Mouse (Mus musculus) limb, embryonic 15.5 days (tissue): ENCODE data around the gene Sh3kbp1. TPM values are rescaled to one million over a fixed set of nuclear protein-coding genes. Genes with fewer than 3 reads are reported as not detected.

Source experiments
- ATAC-seq: fragments of 200-750 bp; cut with Nextera tagmentation; 2 replicates; pipeline ENCODE4 v1.8.0; 2017; ENCODE audit warnings: low read depth, moderate TSS enrichment; ENCODE audit not compliant: insufficient number of reproducible peaks, low FRiP score, low TSS enrichment
- H3K27ac ChIP-seq: fragments of 300-500 bp; sonication (generic); 2 replicates; pipeline ENCODE4 v1.5.1; 2015; ENCODE audit warnings: moderate library complexity, mild to moderate bottlenecking, inconsistent platforms
- H3K27me3 ChIP-seq: fragments of 300-500 bp; sonication (generic); 2 replicates; pipeline ENCODE4 v1.6.1; 2015; ENCODE audit warnings: inconsistent platforms
- H3K36me3 ChIP-seq: fragments of 300-500 bp; sonication (generic); 2 replicates; pipeline ENCODE4 v1.6.1; 2015; ENCODE audit warnings: inconsistent platforms
- H3K4me1 ChIP-seq: fragments of 300-500 bp; sonication (generic); 2 replicates; pipeline ENCODE4 v1.6.1; 2015; ENCODE audit warnings: inconsistent platforms
- H3K4me2 ChIP-seq: fragments of 300-500 bp; sonication (generic); 2 replicates; pipeline ENCODE4 v1.6.1; 2015; ENCODE audit warnings: mild to moderate bottlenecking, inconsistent platforms
- H3K4me3 ChIP-seq: fragments of 300-500 bp; sonication (generic); 2 replicates; pipeline ENCODE4 v1.5.1; 2015; ENCODE audit warnings: mild to moderate bottlenecking, inconsistent platforms
- H3K9ac ChIP-seq: fragments of 300-500 bp; sonication (generic); 2 replicates; pipeline ENCODE4 v1.6.1; 2015; ENCODE audit warnings: inconsistent platforms
- H3K9me3 ChIP-seq: fragments of 300-500 bp; sonication (generic); 2 replicates; pipeline ENCODE4 v1.6.1; 2016; ENCODE audit warnings: inconsistent platforms
- WGBS: fragments of 180-500 bp; shearing (Covaris S2); methylation state at CpG from one replicate; pipeline ENCODE4 v1.1.7; 2015; 5-methylcytosine and 5-hydroxymethylcytosine counted together
- polyA plus RNA-seq: library from polyadenylated mRNA; unstranded; fragments of >200 nt; fragmentation: Nextera tagmentation; extraction: Ambion mirVana; gene quantifications from 2 replicates; pipeline ENCODE4 v1.2.1, GENCODE M21; 2015

The Sh3kbp1 gene
- polyA plus RNA-seq, 1 experiment from 2014 or later: 50.0 TPM

DNA sequence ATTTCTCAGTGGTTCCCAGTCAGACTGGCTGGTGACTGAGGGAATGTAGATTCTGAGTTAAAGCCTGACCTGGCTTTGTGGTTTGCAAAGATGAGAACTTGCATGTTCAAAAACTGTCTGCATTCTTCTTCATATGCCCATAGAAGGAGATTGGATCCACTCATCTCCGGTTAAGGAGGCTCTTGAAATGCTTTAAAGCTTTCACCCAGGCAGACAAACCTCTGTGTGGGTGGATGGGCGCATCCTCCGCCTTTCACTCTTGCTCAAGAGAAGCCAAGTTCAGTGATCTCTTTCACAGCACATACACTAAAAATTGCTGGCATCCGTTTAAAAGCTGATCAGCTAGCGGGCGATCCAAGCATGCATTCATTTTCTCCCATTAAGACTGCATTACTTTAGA lies 182.4 kb downstream of the Sh3kbp1 start:
- no peak overlapping the region for H3K9ac ChIP-seq
- H3K9me3 ChIP-seq: no peaks in the 10 kb centered on the region
- H3K27ac ChIP-seq: no peak overlapping the region
- 91% methylated on average over 6 of the region's 6 CpGs for WGBS
- no peak overlapping the region for H3K4me3 ChIP-seq
- H3K4me2 ChIP-seq: no peak overlapping the region
- no peaks in the 10 kb centered on the region for H3K4me1 ChIP-seq
- ATAC-seq: no peak
- peaks cover 8% of the 10 kb centered on the region; the same call in 1 of the 2 replicates for H3K27me3 ChIP-seq
- H3K36me3 ChIP-seq: no peaks in the 10 kb centered on the region

DNA sequence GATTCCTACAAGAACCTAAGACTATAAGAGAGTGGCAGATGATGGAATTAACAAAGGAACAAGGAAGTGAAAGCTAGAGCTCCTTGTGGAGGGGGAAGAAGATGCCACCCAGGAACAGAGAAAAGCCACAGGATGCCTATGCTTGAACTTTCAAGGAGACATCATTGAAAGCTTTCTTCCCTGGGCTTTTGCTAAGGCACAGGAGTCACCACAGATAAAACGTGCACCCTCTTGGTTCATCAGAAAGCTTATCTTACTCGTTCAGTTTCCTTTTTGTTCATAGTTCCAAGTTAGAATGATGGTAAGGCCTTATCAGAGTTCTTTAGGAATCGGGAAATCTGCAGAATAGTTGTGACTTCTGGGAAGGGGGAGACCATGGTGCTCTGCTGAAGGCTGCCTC lies 183.4 kb downstream of the Sh3kbp1 start:
- Histone ChIP-seq H3K4me3 (no peak overlapping the region), H3K27me3 (peaks cover 4% of the 10 kb centered on the region; the same call in 1 of the 2 replicates), H3K9me3 (no peaks in the 10 kb centered on the region), H3K4me1 (no peaks in the 10 kb centered on the region), H3K9ac (no peak overlapping the region), H3K4me2 (no peak overlapping the region), H3K27ac (no peak overlapping the region), H3K36me3 (no peaks in the 10 kb centered on the region)
- WGBS: 72% methylated on average over 3 of the region's 3 CpGs
- ATAC-seq: no peak

DNA sequence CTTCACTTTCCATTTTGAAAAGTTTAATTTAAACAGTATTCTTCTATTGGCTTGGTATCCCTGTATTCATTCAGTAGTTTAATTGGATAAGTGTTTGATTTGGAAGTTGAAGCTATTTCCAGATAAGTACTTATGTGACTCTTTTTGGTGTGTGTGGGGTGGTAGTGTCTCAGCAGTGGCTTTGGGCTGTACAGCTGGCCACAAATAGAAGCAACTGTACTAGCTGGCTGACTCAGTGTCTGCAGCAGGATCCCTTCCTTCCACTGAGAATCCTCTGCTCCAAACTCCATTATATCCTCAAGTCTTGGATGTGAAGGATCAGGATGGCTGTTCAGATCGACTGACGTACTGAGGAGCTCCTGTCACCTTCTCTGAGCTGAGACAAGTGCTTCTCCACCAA lies 190.4 kb downstream of the Sh3kbp1 start:
- no peaks in the 10 kb centered on the region for H3K27me3 ChIP-seq
- no peaks in the 10 kb centered on the region for H3K9me3 ChIP-seq
- WGBS: 89% methylated on average over 2 of the region's 2 CpGs
- no peak overlapping the region for H3K4me3 ChIP-seq
- no peaks in the 10 kb centered on the region for H3K4me1 ChIP-seq
- H3K9ac ChIP-seq: no peak overlapping the region
- no peak for ATAC-seq
- H3K4me2 ChIP-seq: no peak overlapping the region
- no peaks in the 10 kb centered on the region for H3K36me3 ChIP-seq
- H3K27ac ChIP-seq: no peak overlapping the region

DNA sequence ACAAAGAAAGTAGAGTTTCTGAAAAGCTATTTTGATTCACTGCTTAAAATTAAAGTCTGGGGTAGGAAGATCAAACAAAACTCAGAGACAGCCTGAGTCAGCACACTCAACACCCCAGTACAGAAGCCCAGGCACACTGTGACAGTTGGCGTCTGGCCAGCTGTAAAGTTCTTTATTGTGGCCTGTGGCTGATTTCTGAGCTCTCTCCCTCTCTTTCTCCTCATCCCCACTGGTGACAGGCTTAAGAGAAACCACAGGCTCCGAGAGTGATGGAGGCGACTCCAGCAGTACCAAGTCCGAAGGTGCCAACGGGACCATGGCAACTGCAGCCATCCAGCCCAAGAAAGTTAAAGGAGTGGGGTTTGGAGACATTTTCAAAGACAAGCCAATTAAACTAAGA lies 201.1 kb downstream of the Sh3kbp1 start:
- H3K4me3 ChIP-seq: no peak overlapping the region
- H3K27ac ChIP-seq: no peak overlapping the region
- H3K9me3 ChIP-seq: no peaks in the 10 kb centered on the region
- H3K4me1 ChIP-seq: no peaks in the 10 kb centered on the region
- ATAC-seq: no peak
- H3K27me3 ChIP-seq: peaks cover 15% of the 10 kb centered on the region; the same call in 1 of the 2 replicates
- no peak overlapping the region for H3K4me2 ChIP-seq
- no peak overlapping the region for H3K9ac ChIP-seq
- 54% methylated on average over 5 of the region's 5 CpGs for WGBS
- H3K36me3 ChIP-seq: no peaks in the 10 kb centered on the region

DNA sequence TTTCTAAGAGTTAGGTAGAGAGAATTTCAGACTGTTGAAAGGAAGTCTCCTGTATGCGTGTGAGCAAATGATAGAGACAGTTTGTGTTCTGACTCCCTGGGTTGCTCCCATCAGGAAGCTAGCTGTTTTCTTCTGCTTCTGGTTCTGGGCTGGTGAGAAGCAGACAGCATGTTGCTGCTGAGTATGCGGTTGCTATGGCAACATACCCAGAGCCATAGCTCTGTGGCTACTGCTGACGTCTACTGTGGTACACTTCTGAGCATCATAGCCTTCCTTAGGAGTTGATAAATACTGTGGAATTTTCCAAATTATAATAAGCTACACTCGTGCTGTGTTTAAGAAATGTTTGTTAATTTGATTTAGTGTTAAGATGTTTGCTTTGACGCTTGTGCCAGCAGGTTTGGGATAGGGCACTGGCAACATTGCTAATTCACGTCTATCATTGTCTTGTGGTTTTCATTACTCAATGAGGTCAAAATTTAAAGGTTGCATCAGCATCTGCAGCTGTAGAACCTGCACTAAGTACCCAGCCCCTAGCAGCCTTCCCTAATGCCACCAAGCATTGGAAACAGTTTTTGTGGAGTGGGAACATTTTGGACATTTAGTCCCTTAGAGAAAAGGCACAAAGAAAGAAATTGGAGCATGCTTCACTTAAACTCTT lies 202.2 kb downstream of the Sh3kbp1 start:
- H3K27ac ChIP-seq: no peak overlapping the region
- H3K4me1 ChIP-seq: no peaks in the 10 kb centered on the region
- 61% methylated on average over 6 of the region's 6 CpGs for WGBS
- H3K36me3 ChIP-seq: no peaks in the 10 kb centered on the region
- H3K27me3 ChIP-seq: peaks cover 15% of the 10 kb centered on the region; the same call in 1 of the 2 replicates
- no peak overlapping the region for H3K4me2 ChIP-seq
- no peak overlapping the region for H3K4me3 ChIP-seq
- H3K9me3 ChIP-seq: no peaks in the 10 kb centered on the region
- H3K9ac ChIP-seq: no peak overlapping the region
- ATAC-seq: no peak

DNA sequence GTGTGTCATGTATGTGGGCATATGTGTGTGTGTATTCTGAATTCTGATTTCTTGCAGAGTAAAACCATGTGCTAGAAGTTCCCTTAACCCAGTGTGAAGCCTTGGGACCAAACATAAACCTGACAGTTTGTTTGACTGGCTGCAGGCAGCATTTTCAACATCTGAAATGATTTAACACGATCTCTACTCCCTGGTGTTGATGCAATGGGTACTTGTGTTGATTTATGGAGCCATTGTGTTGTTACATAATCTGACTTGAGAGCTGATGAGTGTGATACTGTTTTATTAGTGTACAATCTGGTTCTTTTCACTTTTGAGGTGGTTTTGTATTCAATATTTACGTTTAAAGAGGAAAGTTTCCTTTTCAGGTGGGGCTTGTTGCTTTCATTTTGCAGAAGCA lies 204.1 kb downstream of the Sh3kbp1 start:
- 43% methylated on average over 2 of the region's 2 CpGs for WGBS
- H3K4me2 ChIP-seq: no peak overlapping the region
- H3K9me3 ChIP-seq: no peaks in the 10 kb centered on the region
- no peaks in the 10 kb centered on the region for H3K36me3 ChIP-seq
- H3K9ac ChIP-seq: no peak overlapping the region
- no peaks in the 10 kb centered on the region for H3K4me1 ChIP-seq
- no peak overlapping the region for H3K4me3 ChIP-seq
- peaks cover 8% of the 10 kb centered on the region; the same call in 1 of the 2 replicates for H3K27me3 ChIP-seq
- no peak for ATAC-seq
- no peak overlapping the region for H3K27ac ChIP-seq

DNA sequence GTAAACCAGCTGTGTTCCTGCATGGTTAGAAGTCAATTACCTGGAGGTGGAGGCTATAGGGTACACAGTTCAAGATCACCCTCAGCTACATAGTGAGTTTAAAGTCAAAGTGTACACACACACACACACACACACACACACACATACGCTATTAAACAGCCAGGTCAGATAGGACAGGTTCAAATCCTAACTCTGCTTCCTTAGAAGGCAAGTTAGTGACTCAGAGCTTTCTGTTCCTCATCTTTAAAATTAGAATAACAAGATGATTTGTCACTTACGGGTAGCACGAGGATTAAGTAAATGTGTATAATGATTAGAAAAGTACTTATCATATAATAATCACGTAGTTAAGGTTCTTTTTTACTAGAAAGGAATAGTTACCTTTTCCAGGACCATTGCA lies 208.2 kb downstream of the Sh3kbp1 start:
- no peaks in the 10 kb centered on the region for H3K4me1 ChIP-seq
- no peak for ATAC-seq
- H3K4me3 ChIP-seq: no peak overlapping the region
- H3K27ac ChIP-seq: no peak overlapping the region
- H3K9me3 ChIP-seq: no peaks in the 10 kb centered on the region
- 85% methylated on average over 4 of the region's 4 CpGs for WGBS
- no peaks in the 10 kb centered on the region for H3K36me3 ChIP-seq
- H3K4me2 ChIP-seq: no peak overlapping the region
- H3K27me3 ChIP-seq: 0 out of 2 replicates have a peak, but pooled peaks cover 4% of the 10 kb centered on the region
- H3K9ac ChIP-seq: no peak overlapping the region

DNA sequence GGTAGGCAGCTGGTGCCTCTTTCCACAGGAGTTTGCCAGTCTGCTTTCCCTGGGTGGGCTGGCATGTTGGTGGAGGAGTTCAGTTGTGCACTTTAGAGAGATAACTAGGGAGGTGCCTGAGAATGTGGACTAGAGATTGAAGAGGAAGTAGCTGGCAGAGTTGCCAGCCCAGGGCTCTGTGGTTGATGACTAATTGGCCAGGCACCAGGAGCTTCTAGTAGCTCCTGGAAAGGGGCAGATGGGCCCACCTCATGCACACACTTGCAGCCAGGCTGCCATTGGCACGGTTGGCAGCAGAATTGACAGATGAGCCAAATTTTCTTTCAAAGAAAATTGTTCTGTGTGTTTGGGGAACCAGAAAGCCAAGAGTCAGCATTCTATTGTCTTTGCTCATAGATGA lies 210.3 kb downstream of the Sh3kbp1 start:
- Histone ChIP-seq H3K4me3 (no peak overlapping the region), H3K9ac (no peak overlapping the region), H3K27ac (no peak overlapping the region), H3K4me2 (no peak overlapping the region), H3K27me3 (0 out of 2 replicates have a peak, but pooled peaks cover 4% of the 10 kb centered on the region), H3K9me3 (no peaks in the 10 kb centered on the region), H3K36me3 (no peaks in the 10 kb centered on the region), H3K4me1 (no peaks in the 10 kb centered on the region)
- ATAC-seq: no peak
- WGBS: 74% methylated on average over 1 of the region's 1 CpGs

DNA sequence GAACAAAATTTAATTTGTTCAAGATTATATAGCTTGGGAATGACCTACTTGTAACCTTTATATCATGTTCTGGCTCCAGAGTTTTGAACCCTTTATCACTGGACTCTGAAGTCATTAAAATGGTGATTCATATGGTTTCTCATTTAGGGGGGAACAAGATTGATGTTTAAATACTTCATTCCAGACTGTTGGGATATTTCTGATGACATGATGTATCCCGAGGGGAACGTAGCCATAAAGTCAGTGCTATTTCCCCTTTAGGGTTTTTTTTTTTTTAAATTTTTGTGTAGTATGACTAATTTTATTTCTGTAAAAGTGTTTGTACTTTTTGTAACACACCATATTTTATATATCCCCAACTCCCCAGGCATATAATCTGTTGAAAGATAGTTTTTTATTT lies 212.7 kb downstream of the Sh3kbp1 start:
- WGBS: 58% methylated on average over 2 of the region's 2 CpGs
- Histone ChIP-seq H3K9ac (no peak overlapping the region), H3K36me3 (no peaks in the 10 kb centered on the region), H3K4me2 (no peak overlapping the region), H3K27me3 (0 out of 2 replicates have a peak, but pooled peaks cover 4% of the 10 kb centered on the region), H3K27ac (no peak overlapping the region), H3K4me1 (no peaks in the 10 kb centered on the region), H3K9me3 (no peaks in the 10 kb centered on the region), H3K4me3 (no peak overlapping the region)
- no peak for ATAC-seq

DNA sequence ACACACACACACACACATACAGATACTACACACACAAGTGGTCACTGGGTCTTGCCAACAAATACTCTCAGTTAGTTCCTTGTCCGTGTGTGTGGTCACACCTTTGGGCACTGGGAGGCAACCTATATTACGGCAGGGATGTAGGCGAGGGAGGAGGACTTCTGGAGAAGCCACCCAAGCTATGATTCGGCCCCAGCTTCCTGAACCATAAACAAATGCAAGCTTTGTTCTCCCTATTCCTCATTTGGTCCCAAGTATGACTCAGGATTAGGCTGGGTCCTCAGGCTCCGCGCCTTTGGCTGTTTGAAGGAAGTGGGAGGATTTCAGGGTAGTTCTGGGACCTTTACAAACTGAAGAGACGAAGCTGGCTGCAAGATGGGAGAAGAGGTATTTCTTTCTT lies 213.2 kb downstream of the Sh3kbp1 start:
- ATAC-seq: no peak
- no peak overlapping the region for H3K4me2 ChIP-seq
- no peak overlapping the region for H3K4me3 ChIP-seq
- H3K27me3 ChIP-seq: 0 out of 2 replicates have a peak, but pooled peaks cover 4% of the 10 kb centered on the region
- 47% methylated on average over 7 of the region's 7 CpGs for WGBS
- H3K9ac ChIP-seq: no peak overlapping the region
- H3K9me3 ChIP-seq: no peaks in the 10 kb centered on the region
- no peak overlapping the region for H3K27ac ChIP-seq
- no peaks in the 10 kb centered on the region for H3K36me3 ChIP-seq
- no peaks in the 10 kb centered on the region for H3K4me1 ChIP-seq

DNA sequence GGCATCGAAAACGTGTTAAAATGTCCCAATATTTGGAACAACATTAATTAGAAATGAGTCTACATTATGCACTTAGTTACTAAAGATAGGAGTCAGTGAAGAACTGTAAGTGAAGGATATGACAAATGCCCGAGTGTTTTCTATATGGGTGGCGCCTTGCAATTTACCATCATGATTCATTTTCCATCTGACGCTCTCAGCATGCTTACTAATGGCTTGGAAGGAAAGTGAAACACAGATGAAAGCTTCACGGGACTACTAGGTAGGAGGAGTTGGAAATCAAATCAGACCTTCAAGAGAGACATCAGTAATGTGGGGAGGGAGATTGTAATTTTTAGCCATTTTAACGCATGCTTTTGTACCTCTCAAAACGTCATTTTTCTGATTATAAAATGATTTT lies 223.7 kb downstream of the Sh3kbp1 start:
- Histone ChIP-seq H3K4me2 (no peak overlapping the region), H3K9ac (no peak overlapping the region), H3K36me3 (no peaks in the 10 kb centered on the region), H3K27ac (no peak overlapping the region), H3K27me3 (peaks cover 7% of the 10 kb centered on the region; the same call in 1 of the 2 replicates), H3K4me1 (no peaks in the 10 kb centered on the region), H3K9me3 (no peaks in the 10 kb centered on the region), H3K4me3 (no peak overlapping the region)
- no peak for ATAC-seq
- WGBS: 77% methylated on average over 8 of the region's 8 CpGs

DNA sequence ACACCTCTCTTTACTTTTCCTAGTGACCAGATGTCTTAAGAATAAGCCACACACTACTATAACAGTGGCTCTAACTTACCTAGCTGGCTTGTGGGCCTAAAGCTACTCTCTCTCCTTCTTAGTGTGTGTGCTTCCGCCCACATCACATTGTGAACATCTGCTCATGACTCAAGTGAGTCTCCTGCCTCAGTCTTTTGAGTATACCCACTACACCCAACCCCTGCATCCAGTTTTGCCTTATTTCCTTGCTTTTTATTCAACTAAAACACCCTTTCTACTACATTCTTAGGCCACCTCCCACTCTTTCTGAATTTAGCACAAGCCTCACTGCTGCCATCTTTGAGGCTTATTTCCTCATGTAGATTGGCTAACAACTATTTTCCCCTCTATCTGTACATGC lies 229.8 kb downstream of the Sh3kbp1 start:
- H3K36me3 ChIP-seq: no peaks in the 10 kb centered on the region
- no peaks in the 10 kb centered on the region for H3K4me1 ChIP-seq
- no peak overlapping the region for H3K4me3 ChIP-seq
- no peaks in the 10 kb centered on the region for H3K9me3 ChIP-seq
- 88% methylated on average over 1 of the region's 1 CpGs for WGBS
- no peak overlapping the region for H3K4me2 ChIP-seq
- peaks cover 11% of the 10 kb centered on the region; the same call in 1 of the 2 replicates for H3K27me3 ChIP-seq
- no peak overlapping the region for H3K9ac ChIP-seq
- no peak for ATAC-seq
- no peak overlapping the region for H3K27ac ChIP-seq

DNA sequence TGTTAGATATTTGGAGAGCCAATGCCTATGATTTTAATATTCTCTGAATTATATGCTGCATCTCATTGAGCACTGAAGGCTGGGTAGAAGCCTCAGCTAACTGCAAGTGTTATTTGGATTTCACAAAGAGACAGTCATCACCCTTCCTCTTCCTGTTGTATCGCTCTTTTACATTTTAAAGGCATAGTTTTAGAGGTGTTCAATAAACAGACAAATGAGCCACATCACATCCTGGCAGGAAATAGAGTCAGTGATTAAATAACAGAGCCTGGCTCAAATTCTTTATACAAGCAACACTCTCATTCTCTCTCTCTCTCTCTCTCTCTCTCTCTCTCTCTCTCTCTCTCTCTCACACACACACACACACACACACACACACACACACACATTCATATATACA lies 231.1 kb downstream of the Sh3kbp1 start:
- Histone ChIP-seq H3K36me3 (no peaks in the 10 kb centered on the region), H3K27ac (no peak overlapping the region), H3K4me2 (no peak overlapping the region), H3K4me1 (no peaks in the 10 kb centered on the region), H3K4me3 (no peak overlapping the region), H3K9me3 (no peaks in the 10 kb centered on the region), H3K27me3 (0 out of 2 replicates have a peak, but pooled peaks cover 13% of the 10 kb centered on the region), H3K9ac (no peak overlapping the region)
- 63% methylated on average over 1 of the region's 1 CpGs for WGBS
- ATAC-seq: no peak
